Mouse (Mus musculus) right cerebral cortex, postnatal 14 days (tissue): ENCODE measurements around the gene Cenpt.

Experiments used
- DNase-seq: peaks from one replicate; pipeline ENCODE4 v3.0.0; 2022

The Cenpt gene

DNA sequence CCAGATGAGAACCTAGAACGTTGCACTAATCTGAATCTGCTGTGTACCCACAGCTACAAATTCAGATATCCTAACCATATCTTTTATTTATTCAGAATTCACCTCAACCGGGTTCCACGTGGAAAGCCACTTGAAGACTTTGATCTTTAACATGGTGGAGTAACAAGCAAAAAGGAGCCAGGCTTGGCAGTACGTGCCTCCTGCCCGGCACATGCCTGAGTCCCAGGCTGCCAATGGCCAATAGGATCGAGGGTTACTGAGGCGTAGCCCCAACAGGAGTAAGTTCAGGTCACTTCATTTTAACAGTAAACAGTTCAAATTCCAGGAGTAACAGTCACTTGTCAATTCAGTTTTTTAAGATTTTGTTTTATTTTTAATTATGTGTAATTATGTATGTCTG, 48.3 kb downstream of the Cenpt start:
- DNase-seq, result no peak

DNA sequence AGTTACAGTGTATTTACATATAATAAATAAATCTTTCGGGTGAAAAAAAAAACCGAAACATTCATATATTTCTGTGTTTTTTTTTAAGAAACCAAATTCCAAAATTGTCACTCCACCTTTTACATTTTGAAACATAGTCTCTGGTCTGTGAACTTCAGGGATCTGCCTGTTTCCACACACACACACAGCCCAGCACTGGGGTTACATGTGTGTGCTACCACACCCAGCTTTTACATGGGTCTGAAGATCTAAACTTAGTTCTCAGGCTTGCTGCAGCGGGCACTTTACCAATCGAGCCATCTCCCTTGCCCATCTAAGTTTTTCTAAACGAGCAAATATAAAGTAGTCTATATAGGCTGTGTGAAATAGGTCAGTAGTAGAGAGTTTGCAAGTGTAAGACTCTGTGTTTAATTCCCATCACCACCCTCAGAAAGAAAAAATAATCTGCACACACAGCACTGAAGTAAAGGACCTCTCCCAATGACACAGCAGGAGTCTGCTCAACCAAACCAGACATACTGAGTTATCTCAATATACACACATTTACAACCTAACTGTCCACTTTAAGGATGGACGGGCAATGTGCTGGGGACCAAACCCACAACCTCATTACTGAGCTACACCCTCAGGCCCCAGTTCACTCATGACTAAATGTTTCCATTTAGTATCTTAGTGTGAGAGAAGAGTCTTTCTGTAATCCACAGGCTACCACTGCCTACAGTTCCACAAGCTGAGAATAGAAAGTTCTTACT, 51.7 kb downstream of the Cenpt start:
- DNase-seq, result no peak

DNA sequence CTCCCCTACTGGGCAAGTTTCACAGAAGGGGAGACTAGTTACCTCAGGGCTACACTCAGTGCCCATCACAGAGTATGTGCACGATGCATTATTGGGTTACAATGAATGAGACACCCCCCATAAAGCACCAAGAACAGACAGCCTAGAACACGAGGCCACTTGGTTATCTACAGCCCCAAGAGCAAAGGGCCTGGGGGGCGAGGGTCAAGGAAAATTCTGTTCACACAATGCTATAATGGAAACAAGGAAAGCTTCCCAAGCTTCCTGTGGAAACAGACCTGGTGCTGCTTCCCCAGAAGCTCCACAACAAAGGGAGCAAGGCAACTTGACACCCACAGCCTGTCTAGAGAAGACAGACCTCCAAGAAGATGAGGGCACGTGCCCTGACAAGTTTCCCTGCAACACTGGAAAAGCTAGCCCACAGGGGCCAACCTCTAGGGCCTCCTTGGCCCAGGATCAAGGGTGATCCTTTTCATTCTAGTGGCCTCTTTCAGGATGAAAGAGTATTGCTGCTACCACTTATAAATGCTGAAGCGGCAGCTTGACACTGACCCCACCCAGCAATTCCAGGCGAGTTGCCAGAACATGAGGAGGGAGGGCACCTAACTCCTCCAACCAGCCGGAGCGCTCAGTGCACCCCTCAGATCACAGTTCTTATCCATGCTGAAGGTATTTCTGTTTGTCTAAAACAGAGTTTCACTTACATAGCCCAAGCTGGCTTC, 53.8 kb downstream of the Cenpt start:
- peak; percentile 39 for DNase-seq

DNA sequence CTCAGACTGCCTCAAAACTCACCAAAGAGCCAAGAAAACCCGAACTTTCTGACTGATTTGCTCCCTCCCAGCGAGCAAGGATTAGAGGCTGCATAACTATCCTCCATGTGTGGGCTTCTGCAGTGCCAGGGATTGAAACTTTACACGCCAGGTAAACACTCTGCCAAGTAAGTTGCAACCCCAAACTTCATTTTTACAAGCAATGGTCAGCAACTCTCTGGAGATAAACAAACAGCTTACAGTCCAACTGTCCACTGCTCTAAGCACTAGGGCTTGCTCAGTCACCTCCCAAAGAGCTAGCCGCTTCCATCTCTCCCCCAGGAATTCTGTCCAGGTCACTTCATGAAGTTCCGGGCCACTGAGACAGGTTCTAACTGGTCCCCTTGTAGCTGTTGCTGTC, 54.7 kb downstream of the Cenpt start:
- DNase-seq, result no peak

DNA sequence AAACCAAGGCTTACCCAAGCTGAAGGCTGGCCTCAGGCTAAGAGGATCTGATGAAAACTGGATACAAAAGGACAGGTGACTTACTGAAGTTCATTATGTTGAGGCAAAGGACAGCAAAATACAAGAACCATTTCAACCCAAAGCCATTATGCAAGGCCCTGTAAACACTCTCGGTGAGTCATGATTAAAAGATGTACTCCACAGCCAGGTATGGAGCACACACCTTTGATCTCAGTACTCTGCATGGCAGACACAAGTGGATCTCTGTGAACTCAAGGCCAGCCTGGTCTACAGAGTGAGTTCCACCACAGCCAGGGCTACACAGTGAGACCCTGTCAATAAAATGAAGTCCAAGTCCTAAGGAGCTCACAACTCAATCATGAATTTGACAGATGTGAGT, 57.3 kb downstream of the Cenpt start:
- DNase-seq, result no peak
